Mouse (Mus musculus): Measurements from ENCODE around the gene Vmn2r29. TPM values are rescaled to one million over a fixed set of nuclear protein-coding genes. Genes with fewer than 3 reads are reported as not detected.
"Not testable (repeated sequence)": the region's sequence is repeated elsewhere in the genome, so short reads cannot be mapped to it uniquely, and the experiment has no call there.

Gene Vmn2r29
- polyA plus RNA-seq (2021): not detected

DNA sequence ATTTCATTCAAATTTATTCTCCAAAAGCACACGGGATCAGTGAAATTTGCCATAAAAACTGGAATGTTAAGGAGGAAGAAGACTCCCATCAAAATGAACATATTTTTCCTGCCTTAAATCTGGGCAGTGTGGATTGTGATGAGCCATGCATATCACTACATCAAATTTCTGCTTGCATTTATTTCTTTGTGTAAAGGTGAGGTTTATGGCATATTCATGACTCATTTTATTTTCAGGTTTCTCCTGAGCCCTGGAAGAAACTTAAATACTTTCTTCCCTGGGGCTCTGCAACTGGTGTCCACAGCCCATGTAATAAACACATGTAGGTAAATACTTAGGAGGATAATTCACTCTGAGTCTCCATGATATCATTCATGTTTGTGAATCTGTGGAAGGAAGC lies at the start of gene Vmn2r29:
Gene Vmn2r29 (minus strand): TSS at position 101 of the 400 bp plus-strand sequence.
- POLR2A ChIA-PET; CTCF ChIA-PET; DNase-seq (ENCODE audit: low read depth, low spot score); in situ Hi-C loops (cut with MboI; ENCODE audit: low pct_unique_long_range_greater_than_20kb); ATAC-seq; H3K27me3 ChIP-seq: not testable (repeated sequence)

DNA sequence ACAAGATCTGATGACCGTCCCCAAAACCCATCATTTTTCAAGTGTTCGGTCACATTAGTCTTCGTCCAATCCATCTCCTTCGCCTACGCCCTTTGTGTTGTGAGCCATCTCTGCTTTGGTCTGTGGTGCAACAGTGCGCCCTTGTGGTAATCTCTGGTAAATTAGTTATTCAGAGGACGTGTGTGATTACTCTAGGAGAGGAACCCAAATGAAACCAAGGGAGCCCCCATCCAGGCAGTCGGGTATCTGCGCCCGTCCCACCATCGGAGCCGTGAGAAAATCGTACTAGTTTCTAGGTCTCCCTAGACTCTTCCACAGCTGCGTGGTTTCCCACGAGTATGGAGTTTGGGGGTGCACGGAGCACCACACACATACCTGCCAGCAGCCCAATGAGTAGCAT lies 48.5 kb upstream of the Vmn2r29 start:
- POLR2A ChIA-PET: no interaction called here
- ATAC-seq: no peak
- in situ Hi-C loops (cut with MboI; ENCODE audit: low pct_unique_long_range_greater_than_20kb): loop anchor here (25.0 kb wide), 3 partner anchors 158 to 633 kb away; partner anchors contain the start of gene Zfp773
- peaks cover 3% of the 10 kb centered on the region for H3K27me3 ChIP-seq
- peak; percentile 50 for TF ChIP-seq CTCF (IDR thresholded peaks at IDR 0.05)
- no peak for DNase-seq (ENCODE audit: low read depth, low spot score)
- CTCF ChIA-PET: no interaction called here

DNA sequence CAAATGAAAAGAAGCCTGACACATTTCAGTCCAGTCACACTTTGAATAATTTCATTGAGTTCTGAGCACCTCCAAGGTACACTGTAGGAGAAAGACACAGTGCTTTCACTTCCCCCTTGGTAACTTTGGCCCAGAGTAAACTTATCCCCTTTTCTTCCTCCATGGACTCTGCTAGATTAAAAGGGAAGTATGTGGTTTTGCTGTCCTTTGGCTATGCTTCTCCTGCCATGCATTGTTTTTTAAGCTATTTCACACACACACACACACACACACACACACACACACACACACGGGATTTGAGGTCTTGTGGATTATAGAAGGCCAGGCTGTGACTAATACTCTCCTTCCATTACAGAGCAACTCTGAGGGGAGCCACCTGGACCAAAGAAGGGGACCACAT lies 34.3 kb upstream of the Vmn2r29 start:
- no peaks in the 10 kb centered on the region for H3K27me3 ChIP-seq
- POLR2A ChIA-PET: no interaction called here
- DNase-seq (ENCODE audit: low read depth, low spot score): no peak
- in situ Hi-C loops (cut with MboI; ENCODE audit: low pct_unique_long_range_greater_than_20kb): loop anchor here (25.0 kb wide), 3 partner anchors 144 to 619 kb away; partner anchors contain the start of gene Zfp773
- ATAC-seq: no peak
- TF ChIP-seq CTCF (IDR thresholded peaks at IDR 0.05): no peak
- CTCF ChIA-PET: no interaction called here

DNA sequence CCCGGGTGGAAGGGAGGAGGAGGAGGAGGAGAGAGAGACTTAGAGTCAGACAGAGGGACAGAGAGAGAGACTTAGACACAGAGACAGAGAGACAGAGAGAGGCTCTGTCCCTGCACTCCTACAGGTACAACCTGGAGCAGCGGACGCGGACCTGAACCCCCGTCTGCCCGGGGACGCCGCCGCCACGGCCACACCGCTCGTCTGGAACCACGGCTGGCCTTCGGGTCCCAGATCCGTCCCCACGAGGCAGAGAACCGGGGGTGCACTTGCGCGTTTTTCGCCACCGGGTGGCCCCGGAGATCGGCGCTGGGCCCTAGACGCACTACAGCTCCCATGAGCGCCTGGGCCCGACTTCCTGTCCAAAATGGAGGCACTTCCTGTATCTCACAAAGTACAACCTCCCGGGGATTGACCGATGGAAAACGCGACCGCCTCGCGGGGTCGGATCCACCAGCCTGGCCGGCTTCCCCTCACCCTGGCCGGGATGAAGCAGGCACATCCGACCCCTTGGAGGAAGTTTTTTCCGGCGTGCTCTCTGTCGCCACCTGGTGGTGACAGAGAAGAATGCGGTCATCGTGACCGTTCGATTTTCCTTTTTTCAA lies 30.9 kb upstream of the Vmn2r29 start, which contains the start of gene Gm45844:
Gene Gm45844 (minus strand): TSS at position 324 of the 602 bp plus-strand sequence.
- DNase-seq (ENCODE audit: low read depth, low spot score); H3K27me3 ChIP-seq; CTCF ChIA-PET; POLR2A ChIA-PET: not testable (repeated sequence)
- in situ Hi-C loops (cut with MboI; ENCODE audit: low pct_unique_long_range_greater_than_20kb): loop anchor here (25.0 kb wide), 3 partner anchors 141 to 616 kb away; partner anchors contain the start of gene Zfp773
- ATAC-seq: peak; percentile 99
- peak; percentile 21 for TF ChIP-seq CTCF (IDR thresholded peaks at IDR 0.05)

DNA sequence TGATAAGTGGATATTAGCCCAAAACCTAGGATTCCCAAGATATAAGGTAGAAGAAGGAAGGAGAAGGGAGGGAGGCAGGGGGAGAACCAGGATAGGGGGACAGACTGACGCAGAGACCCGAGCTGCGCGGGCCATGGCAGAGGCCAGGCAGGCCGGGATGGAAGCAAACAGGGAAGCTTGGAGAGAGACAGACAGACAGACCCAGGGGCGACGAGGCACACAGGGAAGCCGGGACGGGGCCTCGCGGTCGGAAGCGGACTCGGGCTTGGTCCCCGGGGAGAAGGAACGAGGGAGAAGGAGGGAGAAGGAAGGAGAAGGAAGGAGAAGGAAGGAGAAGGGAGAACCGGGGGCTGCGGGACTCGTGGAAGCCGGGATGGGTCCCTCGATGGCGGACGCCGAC lies 30.4 kb upstream of the Vmn2r29 start:
- DNase-seq (ENCODE audit: low read depth, low spot score); H3K27me3 ChIP-seq; CTCF ChIA-PET; POLR2A ChIA-PET; ATAC-seq: not testable (repeated sequence)
- in situ Hi-C loops (cut with MboI; ENCODE audit: low pct_unique_long_range_greater_than_20kb): loop anchor here (25.0 kb wide), 3 partner anchors 140 to 615 kb away; partner anchors contain the start of gene Zfp773

DNA sequence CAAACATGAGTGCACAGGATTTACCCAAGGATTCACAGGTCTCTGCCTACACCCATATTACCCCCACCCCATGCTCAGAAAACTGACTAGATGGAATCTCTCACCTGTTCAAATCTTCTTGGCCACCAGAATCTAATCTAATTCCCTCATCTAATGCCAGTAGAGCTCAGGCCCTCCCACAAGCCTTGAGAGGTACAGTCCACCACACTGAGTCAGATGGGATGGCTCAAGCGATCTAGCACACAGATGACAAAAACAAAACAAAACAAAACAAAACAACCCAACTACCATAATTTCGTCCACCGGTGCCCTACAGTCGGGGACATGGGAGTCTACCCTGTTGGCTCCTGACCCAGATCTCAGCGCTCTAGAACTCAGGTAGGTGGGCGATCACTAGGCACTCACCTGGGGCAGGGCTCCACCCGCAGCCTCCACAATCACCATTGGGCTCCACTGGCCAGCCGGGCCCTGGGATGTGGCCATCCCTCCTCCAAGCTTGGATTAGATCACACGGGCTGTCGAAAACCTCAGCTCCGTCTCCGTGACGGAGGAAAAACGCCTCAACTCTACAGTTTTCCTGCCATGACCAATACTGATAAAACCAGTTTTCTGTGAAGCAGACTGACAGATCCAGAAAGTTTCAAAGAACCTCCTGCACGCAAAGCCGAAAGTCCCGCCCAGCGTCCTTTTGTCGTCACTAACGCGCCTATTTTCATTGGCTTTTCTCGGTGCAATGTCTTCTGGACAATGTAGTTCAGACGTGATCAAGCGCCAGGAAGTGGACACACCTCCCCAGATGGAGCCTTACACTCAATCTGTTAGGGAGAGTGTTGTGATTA lies 37.6 kb downstream of the Vmn2r29 start, which contains the start of gene Zfp772:
Gene Zfp772 (minus strand): TSS at position 686 of the 839 bp plus-strand sequence.
- POLR2A ChIA-PET; H3K27me3 ChIP-seq; in situ Hi-C loops (cut with MboI; ENCODE audit: low pct_unique_long_range_greater_than_20kb); DNase-seq (ENCODE audit: low read depth, low spot score): not testable (repeated sequence)
- CTCF ChIA-PET: interaction anchor here (1.2 kb wide), 1 partner anchor 21 kb away, joined by 3 read pairs; no protein-coding TSS in a partner anchor
- ATAC-seq: peak; percentile 87

DNA sequence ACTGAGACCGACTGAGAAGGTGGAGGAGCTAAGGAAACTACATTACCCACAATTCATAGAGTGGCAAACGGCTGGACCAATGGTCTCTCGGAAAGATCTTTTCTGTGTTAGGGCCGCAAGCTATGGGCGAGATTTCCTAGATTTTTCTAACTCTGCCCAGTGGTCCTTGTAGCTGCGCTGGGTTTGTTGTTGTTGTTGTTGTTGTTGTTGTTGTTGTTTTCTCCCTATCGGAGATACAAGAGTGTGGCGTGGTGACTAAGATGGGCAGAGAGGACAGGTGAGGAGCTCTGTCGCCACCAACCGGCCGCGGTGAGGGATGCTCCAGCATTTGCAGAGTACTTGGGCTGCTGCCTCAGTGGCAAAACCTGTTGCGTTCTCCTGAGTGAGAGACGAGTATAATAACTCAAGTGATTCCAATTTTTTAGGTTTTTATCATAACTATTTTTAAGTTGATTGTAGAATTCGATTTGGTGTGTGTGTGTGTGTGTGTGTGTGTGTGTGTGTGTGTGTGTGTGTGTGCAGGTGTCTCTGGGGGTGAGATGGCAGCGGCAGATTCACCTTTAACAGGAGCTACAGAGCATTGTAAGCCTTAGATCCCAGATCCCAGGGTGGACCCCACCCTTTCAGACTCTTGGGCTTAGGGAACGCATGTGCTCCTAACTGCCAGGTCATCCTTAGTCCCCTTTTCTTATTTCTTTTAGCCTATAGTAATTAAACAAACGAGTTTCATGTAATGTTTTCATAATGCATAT lies 58.8 kb downstream of the Vmn2r29 start:
- peaks cover 3% of the 10 kb centered on the region for H3K27me3 ChIP-seq
- in situ Hi-C loops (cut with MboI; ENCODE audit: low pct_unique_long_range_greater_than_20kb): loop anchor here (25.0 kb wide), 1 partner anchor 526 kb away; no protein-coding TSS in a partner anchor
- DNase-seq (ENCODE audit: low read depth, low spot score) (peak; percentile 4), ATAC-seq (peak; percentile 99)
- TF ChIP-seq CTCF (IDR thresholded peaks at IDR 0.05): peak; percentile 87
- POLR2A ChIA-PET: no interaction called here
- CTCF ChIA-PET: interaction anchor here (0.9 to 1.7 kb wide), 7 partner anchors 8 to 70 kb away, joined by 3 to 11 read pairs (median 4); partner anchors contain the start of genes Zfp418, Zfp772 and Zfp773

DNA sequence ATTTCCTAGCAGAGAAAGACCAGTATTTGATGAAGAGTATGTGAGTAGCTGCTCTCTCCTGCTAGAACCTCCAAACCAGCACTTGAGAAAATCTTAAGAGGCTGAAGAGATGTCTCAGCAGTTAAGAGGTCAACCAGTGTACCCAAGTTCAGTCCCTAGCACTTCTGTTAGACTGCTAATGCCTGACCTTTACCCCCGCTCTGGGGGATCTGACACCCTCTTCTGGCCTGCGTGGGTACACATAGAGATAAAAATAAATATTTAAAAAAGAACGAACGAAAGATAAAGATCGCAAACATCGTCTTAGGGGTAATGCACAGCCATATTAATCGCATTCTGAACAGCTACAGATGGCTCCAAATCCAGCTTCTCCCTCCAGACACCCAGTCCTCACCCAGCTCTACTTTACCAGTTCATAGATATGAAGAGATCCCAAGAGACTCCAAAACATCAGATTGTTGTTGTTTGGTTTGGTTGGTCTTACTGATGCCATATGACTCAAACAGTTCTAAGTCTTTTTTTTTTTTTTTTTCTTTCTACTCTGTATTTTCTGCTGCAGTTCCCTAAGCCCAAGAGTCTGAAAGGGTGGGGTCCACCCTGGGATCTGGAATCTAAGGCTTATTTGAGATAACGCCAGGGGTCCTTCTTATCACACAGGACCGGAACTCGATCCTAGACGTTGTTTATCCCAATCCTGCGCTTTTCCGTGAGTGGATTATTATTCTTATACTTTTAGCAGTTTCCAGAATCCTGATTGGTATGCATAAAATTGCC lies 59.5 kb downstream of the Vmn2r29 start:
- ChIA-PET POLR2A (interaction anchor here (0.7 kb wide), 1 partner anchor 9 kb away, joined by 4 read pairs; no protein-coding TSS in a partner anchor), CTCF (interaction anchor here (0.9 to 1.7 kb wide), 7 partner anchors 9 to 70 kb away, joined by 3 to 11 read pairs (median 4); partner anchors contain the start of genes Zfp418, Zfp772 and Zfp773)
- TF ChIP-seq CTCF (IDR thresholded peaks at IDR 0.05): no peak
- DNase-seq (ENCODE audit: low read depth, low spot score) (no peak), ATAC-seq (peak; percentile 37)
- in situ Hi-C loops (cut with MboI; ENCODE audit: low pct_unique_long_range_greater_than_20kb): loop anchor here (25.0 kb wide), 1 partner anchor 525 kb away; no protein-coding TSS in a partner anchor
- H3K27me3 ChIP-seq: peaks cover 3% of the 10 kb centered on the region

DNA sequence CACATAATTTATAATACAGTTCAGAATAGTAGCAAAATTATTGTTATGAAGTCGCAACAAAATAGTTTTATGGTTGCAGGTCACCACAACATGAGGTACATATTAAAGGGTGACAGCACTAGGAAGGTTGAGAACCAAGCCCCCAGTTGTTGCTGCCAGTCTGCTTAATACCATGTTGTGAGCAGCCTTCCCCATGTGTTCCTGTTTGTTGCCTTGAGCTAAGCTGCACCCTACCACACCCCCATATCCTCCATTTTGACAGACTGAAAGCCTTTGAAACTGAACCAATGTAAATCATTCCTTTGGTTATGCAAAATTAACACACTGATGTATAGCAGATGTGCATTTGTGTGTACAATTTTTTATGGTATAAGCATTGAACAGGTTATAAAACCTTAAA lies 61.2 kb downstream of the Vmn2r29 start:
- DNase-seq (ENCODE audit: low read depth, low spot score) (no peak), ATAC-seq (no peak)
- in situ Hi-C loops (cut with MboI; ENCODE audit: low pct_unique_long_range_greater_than_20kb): loop anchor here (25.0 kb wide), 1 partner anchor 524 kb away; no protein-coding TSS in a partner anchor
- H3K27me3 ChIP-seq: no peaks in the 10 kb centered on the region
- ChIA-PET CTCF (no interaction called here), POLR2A (no interaction called here)
- TF ChIP-seq CTCF (IDR thresholded peaks at IDR 0.05): no peak

Other genes with a start within 250 kb of the Vmn2r29 start
- 11.2 TPM for gene Zfp954, start 125.8 kb downstream of the Vmn2r29 start, polyA plus RNA-seq (2021)
- gene Zfp773, start 110.6 kb downstream of the Vmn2r29 start, polyA plus RNA-seq (2021): 0.55 TPM
- 2.1 TPM for gene Zfp418, start 76.0 kb downstream of the Vmn2r29 start, polyA plus RNA-seq (2021)
- 3.5 TPM for gene Zfp772, start 37.3 kb downstream of the Vmn2r29 start, polyA plus RNA-seq (2021)
- gene Gm45844, start 31.0 kb upstream of the Vmn2r29 start, polyA plus RNA-seq (2021): 0.08 TPM
- gene Clcn4, start 53.5 kb upstream of the Vmn2r29 start, polyA plus RNA-seq (2021): 10.7 TPM
- not detected for gene Vmn2r30, start 90.3 kb upstream of the Vmn2r29 start, polyA plus RNA-seq (2021)
- gene Gm45783, start 127.2 kb upstream of the Vmn2r29 start, polyA plus RNA-seq (2021): not detected
- not detected for gene Vmn2r31, start 152.4 kb upstream of the Vmn2r29 start, polyA plus RNA-seq (2021)
- not detected for gene Vmn2r32, start 232.7 kb upstream of the Vmn2r29 start, polyA plus RNA-seq (2021)